Mouse (Mus musculus): ENCODE results near the gene Crebzf.

Crebzf gene

GRCm38 (mm10) chr7:90476313-90477245 is 34.0 kb downstream of the Crebzf start, which contains the start of gene Dlg2:
Dlg2 (plus strand) TSS chr7:90476672.
- peak; percentile 16 for DNase-seq (ENCODE audit: low spot score)

- DNase-seq (ENCODE audit: low spot score): no peak
Measured at GRCm38 (mm10) chr7:90482607-90483006, 40.1 kb downstream of the Crebzf start.

All from urinary bladder, postnatal 25 days (tissue).